Mouse (Mus musculus) right cerebral cortex, postnatal 14 days (tissue): ENCODE results near the gene Otud1.

ENCODE experiments used
- DNase-seq: peaks from one replicate; pipeline ENCODE4 v3.0.0; 2022

The Otud1 gene

DNA sequence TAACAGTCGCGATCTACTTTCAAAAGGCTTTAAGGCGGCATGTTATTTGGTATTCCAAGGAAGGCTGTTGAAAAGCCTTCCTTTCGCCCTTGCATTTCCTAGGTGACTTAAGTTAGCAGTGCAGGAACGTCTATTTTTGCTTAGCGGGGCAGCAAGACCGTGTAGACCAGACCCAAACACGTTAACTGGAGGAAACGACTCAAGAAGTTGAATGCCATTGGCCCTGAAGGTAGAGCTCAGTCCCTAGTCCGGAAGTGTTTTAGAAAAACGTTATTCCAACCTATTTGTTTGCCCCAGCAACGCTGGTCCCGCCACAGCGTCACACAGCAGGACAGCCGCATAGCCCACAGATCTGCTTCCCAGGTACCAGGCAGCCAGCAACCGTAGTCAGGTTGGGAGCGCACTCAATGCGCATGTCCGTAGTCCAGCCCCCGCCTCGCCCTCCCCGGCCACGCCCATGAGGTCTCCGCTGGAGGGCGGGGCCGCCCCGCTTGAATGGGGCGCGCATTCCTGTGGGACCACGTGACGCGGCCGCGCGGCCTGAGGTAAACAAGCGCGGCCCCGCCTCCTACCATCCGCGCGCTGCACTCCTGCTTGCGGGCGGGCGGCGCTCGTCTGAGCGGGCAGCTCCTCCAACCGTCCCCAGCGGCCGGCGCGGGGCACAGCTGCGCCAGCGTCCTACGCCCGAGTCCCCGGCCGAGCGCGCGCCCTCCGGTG lies at the start of gene Otud1:
Gene Otud1 (plus strand): TSS at position 595 of the 717 bp plus-strand sequence.
- peak; percentile 97 for DNase-seq

DNA sequence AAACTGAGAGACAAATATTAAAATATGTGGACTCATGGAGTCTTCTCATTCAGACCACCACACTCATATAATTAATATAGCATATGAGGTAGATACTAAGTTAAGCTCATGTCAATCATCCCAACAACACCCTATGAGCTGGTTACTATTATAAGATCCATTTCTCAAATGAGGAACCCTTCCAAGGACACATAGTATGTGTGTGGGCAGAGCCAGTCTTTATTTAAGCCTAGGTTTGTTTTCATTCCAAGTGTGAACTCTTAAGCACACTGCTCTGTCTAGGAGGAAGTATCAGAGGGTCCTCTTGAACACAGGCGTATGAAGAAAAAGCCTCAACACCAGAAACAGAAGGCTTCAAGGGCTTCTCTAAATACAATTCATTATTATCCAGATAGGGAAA lies 49.7 kb upstream of the Otud1 start:
- no peak for DNase-seq

DNA sequence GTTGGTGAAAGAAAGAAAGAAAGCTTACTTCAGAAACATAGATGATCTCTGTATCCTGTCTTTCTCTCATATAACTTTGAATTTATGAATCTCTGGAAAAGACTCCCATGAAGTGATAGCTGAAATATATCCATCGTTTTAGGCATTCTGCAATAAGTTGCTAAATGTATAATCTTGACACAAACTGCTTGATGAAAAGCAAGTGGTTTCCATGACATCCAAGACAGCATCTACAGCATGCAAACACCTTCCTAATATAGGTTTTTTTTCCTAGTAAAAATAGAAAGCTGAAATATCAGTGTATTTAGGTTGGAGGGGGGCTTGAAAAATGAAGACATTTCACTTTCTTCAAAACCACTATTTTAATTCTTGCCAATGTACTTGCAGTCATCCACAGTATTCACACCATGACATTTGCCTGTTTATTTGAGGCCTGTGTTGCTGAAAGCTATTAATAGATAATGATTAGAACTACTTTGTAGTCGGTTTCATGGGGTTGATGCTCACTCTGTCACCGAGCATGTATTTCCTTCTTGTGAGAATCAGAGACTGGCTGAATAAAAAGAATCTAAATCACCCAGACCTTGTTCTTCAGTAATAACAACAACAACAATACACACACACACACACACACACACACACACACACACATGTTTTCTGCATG lies 49.0 kb upstream of the Otud1 start:
- no peak for DNase-seq

DNA sequence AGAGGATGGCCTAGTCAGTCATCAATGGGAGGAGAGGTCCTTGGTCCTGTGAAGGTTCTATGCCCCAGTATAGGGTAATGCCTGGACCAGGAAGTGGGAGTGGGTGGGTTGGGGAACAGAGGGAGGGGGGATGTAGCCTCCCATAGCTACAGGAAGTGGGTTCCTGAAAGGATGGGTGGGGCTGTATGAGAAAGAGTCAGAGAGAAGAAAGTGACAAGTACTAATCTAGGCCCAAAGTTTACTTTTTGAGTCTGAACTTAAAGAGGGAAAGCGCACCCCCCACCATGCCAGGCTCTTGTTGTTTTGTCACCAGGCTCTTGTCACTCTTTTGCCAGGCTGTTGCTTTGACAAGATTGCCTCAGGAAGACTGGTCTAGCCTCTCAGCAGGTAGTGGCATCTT lies 35.5 kb upstream of the Otud1 start:
- DNase-seq = no peak

DNA sequence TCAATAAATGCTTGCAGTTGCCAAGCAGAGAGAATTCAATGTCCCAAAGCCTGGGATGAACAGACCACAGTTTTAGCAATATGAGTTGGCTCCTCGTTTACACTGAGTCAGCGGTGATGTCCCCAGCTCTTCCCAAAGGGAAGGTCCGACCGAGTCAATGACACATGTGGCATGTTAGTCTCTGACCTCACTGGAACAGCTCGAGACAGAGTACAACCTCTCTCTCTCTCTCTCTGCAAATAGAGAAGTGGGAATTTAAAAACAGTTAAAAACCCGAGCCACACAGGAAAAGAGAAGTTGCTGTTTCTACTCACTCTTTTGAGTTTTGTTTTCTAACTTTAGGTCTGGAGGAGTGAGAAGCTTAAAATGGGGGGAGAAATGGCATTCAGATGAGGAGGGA lies 30.5 kb upstream of the Otud1 start:
- DNase-seq = no peak

DNA sequence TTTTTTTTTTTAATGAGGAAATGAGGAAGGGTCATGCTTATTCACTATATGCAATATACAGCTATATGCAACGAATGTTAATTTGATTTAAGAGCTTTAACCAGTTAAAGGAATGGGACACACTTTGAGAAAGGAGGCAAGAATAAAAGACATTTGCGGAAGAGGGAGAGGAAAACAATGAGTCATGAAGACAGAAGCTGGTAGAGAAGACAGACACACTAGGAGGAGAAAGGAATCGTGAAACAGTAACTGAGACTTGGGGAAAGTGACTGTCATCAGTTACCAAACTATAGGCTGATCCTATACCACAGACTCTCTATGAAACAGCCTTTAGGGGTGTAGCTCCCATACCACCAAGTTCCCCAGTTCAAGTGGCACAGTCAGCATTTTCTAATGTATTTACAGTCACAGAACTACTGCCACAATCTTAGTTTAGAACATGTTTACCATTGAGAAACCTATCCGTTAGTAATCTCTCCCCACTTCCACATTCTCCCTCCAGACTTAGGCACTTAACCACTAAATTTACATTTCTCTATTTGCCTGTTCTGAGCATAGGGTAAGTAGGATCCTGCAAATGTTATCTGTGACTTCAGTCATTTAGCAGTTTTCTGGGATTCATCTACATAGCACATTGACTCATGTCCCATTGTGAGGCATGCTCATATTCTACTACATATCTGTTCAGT lies 29.5 kb upstream of the Otud1 start:
- no peak for DNase-seq

DNA sequence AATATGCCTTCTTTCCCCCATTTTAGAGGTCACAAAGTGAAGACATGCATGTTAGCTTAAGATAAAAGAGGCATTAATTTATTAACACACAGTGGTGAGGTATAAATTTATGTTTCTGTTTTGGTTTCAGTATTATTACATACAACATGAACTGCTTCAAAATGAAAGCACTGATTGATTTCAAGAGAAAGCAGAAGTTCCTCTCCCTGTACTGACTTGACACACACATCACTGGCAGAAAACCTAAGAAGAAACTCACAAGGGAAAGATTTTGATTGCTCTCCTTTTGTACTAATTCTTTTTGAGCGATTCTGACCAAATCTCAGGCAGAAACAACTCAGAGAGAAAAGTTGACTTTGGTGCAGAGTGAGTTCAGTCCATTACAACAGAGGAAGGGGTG lies 27.0 kb upstream of the Otud1 start:
- DNase-seq = no peak

DNA sequence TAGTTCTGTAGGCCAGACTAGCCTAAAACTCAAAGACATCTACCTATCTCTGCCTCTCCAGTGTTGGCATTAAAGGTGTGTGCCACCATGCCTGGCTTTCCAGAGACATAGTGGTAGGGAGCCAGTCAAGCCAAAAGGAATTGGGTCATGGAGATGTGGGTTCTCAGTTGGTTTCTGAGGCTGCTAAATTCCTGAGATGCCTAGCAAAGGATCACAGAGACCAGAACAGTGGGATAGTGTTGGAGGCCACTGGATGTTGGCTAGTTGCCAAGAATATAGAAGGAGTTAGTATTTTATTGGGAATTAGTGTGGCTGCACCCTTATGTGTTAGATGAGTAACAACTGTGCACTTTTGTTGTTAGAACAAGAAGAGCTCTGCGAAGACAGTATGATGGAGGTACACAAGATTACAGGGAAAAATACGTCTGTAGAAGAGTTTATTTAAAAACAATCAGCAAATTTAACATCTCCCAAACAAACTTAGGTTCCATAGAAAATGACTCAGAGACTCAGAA lies 24.1 kb upstream of the Otud1 start:
- no peak for DNase-seq

DNA sequence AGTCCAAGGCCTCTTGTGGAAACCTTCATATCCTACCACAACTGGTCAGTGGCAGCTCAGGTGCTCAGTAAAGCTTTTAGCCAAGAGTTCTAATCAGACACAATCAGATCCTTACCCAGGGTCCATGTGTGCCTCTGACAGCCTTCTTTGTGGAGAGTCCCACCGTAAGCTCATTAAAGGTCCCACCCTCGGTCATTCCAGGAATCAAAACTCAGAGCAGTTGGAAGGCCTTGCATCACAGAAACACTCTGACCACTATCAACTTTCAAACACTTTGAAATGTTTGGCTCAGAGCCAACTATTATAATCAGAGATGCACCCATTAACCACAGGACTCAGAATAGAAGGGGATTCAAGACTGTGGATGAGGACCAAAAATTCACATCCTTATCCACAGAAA lies 12.4 kb upstream of the Otud1 start:
- DNase-seq = no peak

DNA sequence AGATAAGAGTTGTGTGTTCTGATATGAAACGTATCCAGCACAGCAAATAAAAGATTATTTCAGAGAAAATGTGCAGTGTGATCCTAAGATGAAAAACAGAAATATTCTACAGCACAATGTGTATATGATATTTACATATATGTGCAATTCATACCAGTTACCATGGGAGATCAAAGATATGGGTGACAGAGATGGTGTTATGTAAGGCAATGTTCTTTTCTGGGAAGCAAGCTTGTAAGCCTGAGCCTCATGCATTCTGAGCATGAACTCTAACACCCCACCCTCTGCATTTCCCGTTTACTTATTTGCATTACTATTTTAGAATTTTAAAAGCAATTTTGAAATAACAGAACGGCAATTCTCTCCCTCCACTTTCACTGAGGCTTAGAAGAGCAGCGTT lies 11.4 kb upstream of the Otud1 start:
- no peak for DNase-seq

DNA sequence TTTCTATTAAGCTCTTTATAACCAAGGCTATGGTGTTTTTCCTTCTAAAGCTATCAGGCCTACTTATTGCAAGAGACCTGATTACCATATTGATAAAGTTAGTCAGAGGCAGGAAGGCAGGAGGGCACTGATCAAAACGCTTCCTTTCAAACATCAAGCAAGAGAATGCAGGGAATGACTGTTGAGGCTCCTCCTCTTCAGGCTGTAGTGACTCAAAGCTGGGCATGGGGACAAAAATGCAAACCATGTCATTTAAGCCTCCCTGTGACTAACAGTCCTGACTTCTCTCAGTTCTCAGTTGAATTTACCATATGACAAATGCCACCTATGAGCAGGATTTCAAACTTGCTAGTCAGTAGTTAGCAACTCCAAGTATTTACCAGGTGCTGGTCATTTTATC lies 10.6 kb upstream of the Otud1 start:
- peak; percentile 10 for DNase-seq

DNA sequence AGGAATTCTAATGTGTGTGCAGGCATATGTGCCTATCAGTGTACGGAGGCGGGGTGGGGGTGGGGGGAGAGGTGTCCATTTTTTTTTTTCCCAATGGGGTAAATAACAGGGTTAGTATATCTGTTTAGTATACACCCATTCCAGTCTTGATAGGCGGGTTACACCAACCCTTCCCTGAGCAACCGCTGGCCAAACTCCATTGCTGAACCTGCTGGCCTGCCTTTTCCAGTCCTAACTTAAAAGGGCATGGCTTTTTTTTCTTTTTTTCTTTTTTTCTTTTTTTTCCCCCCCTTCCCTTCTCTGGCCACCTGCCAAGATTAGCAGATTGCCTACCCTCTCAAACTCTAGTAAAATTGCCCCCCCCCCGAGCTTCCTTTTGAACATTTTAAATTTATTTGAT lies 1.1 kb upstream of the Otud1 start:
- DNase-seq = no peak

DNA sequence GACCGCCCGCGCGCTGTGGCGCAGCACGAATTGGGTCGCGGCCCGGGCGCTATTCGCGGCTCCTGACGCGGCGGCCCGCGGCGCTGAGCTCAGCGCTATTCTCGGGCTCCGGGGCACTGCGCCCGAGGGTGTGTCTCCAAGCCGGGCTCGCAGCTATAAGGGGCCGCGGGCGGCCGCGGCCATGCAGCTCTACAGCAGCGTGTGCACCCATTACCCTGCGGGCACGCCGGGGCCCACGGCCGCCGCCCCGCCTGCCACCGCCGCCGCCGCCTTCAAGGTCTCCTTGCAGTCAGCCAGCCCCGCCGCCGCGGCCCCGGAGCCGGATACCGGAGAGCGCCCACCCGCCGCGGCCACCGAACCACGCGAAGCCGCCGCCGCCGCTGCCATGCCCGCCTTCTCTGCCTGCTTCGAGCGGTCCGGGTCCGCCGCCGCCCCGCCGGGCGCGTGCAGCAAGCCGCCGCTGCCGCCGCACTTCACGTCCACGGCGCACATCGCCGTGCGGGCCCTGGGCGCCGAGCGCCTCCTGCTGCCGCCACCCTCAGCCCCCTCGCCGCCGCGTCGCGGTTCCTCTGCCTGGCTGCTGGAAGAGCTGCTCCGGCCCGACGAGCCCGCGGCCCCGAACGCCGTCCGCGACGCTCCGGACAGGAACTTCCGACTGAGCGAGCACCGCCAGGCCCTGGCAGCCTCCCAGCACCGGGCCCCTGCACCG lies 483 bp downstream of the Otud1 start:
- DNase-seq = peak; percentile 59

DNA sequence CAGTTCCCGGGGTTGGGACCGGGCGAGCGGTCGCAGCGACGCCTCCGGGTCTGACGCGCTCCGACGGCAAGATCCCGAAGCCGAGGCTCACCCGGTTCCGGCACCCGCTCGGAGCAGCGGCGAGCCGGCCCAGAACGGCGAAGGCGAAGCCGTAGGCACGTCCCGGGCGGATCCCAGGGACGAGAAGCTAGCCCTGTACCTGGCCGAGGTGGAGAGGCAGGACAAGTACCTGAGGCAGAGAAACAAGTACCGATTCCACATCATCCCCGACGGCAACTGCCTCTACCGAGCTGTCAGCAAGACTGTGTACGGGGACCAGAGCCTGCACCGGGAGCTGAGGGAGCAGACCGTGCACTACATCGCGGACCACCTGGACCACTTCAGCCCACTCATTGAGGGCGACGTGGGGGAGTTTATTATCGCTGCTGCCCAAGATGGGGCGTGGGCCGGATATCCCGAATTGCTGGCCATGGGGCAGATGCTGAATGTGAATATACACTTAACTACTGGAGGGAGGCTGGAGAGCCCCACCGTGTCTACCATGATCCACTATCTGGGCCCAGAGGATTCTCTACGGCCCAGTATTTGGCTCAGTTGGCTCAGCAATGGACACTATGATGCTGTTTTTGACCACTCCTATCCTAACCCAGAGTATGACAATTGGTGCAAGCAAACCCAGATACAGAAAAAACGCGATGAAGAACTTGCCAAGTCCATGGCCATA lies 1.3 kb downstream of the Otud1 start:
- DNase-seq = peak; percentile 39

DNA sequence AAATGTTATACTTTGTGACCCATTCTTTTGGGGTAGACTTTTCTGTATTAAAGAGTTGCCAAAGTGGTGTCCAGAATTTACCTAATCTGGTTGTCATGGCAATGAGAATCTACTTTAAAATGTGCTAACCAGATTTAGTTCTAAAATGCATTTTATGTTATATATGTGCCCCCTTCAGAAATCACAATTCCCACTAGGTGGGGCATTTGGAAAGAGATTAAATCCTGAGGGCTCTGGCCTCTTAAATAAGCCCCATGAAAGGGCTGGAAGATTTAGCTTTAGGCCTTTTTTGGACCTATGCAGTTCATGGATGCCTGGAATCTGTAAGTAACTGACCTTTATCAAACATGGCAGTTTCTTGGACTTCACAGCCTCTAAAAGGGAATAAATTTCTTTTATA lies 3.3 kb downstream of the Otud1 start:
- DNase-seq = no peak

DNA sequence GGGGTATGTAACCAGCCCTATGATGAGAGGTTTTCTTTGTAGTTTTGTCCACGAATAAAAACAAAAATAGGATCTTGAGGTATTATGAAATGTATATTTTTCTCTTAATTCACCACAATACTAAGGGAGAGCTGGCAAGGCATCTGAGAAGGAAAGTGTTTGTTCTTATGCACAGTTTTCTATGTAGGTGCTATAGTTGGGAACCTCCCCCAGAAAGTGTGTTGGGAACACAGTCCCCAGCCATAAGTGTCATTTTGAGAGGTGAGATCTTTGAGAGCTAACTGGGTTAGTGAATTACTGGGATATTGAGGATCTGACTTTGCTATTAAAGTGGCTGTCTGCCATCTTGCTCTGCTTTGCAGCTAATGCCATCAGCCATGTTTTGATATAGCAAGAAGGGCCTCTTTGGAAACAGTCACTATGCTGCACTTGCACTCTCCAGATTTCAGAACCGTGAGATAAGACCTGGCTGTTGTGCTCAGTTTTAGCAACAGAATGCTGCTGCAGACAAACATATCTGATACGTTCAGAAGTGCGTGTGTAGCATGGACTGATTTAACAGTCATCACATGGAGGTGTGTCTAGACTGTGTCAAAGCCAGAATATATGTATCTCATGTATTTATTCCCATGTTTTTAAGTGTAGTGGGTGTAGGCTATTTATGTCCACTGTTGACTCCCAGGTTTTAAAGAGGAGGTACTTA lies 5.7 kb downstream of the Otud1 start:
- no peak for DNase-seq

DNA sequence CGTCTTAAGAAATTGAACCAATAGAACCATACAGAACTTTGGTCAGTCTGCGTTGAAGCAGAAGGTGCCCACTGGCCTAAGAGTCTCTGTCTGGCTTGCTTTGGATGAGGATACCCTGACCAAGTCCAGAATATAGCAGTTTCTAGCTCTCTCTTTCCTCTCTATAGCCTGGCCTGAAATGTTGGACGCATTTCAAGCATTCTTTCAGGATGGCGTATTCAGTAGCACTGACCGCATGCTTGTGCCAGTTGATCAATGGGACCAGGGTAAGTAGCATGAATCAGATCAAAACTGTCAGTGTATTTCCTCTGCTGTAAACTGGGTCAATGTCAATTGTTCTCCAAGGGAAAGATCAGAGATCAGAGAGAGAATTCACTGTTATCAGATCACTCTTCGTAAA lies 6.6 kb downstream of the Otud1 start:
- no peak for DNase-seq

DNA sequence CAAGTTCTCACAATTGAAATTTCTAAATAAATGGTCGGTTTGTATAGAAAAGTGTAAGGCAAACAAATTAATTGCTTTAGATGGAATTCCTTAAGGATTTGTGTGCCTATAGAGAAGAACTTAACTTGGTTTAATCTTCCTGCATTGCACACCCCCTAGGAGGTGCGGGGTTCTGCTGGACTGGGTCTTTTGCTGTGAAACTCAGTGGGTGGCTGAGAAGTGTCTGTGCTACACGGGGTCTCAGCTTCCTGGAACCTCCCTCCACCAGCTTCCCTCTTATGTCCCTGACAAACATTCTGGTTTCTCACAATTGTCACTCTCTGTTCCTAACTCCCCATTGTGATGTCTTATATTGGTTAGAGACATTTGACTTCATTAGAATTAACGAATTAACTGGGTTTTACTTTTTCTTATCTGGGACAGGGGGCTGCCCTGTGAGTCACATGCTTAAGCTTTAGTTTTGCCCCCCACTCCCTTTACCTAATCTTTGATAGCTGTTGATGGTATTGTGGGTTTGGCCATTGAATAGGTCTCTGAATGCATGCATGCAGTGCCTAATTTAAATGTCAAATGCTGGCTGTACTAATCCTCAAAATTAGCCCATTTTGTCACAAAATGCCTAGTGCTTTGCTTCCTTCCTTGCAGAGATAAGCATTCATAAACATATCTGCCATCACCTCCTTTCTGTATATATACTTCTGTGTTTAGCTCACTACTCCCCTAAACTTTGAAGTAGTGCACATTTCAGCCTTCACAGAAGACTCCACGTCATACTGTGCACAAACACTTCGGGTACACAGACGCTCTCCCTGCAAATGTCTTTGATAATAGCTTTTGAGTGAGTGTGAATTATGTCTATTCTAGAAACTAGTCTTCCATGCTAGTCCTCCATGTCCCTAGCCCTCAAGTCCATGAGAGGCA lies 7.3 kb downstream of the Otud1 start:
- DNase-seq = no peak

DNA sequence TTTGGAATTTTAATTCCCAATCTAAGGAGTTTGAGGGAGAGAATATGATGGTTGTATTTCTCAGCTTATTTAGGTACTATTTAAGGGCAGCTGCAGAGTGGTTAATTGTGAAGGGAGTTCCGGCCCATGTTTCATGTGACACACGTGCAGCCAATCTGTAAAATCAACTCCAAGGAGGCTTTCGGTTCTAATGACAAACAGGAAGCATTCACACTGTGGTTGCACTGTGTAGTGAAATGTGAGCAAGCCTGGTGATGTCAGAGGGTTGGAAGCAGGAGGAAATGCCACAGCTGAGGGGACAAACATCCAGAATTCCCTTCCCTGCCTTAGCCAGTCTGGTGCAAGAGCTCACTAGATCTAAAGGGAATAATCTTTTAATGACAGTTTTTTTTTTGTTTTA lies 8.3 kb downstream of the Otud1 start:
- DNase-seq = no peak

DNA sequence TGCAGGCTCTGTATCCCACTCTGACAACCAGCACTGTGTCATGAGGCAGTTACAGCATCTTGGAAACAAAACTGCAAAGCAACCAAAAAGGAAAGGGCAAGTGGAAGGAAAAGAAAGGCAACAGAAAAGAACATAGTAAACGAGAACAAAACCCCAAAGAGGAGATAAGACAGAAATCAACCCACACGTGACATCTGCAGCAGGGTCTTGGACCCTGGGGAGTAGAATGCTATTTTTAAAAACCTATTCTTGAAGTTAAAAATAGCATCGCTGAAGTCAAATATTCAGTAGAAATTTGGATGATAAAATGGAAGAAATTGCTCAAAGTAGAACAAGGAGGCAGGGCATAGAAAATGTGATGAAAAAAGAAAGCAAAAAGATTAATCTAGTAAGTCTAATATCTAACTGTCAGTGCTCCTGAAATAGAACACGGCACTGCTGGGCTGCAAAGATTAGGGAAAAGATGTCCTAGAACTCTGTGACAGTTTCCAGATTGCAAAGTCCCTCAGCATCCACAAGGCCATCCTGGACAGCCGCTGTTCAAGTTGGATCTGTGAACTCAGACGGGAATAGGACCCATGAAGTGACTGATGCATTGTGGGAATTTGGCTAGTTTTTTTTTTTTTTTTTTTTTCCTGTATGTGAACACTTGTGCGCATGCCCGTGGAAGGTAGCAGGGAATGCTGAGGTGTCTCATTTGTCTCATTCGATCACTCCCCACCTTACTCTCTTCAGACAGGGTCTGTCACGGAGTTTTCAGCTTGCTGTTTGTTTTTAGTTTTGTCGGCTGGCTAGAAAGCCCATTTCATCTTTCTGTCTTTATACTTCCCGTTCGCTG lies 13.5 kb downstream of the Otud1 start:
- DNase-seq = no peak
